Mouse (Mus musculus) embryonic fibroblast, embryonic 13.5 days (primary cell): ENCODE measurements around the gene Appbp2.

Experiments used
- CTCF ChIP-seq: IDR thresholded peaks from 2 replicates; pipeline ENCODE4 v1.5.1; 2011; ENCODE audit warnings: mild to moderate bottlenecking, control low read depth, low read length, moderate library complexity, borderline replicate concordance; ENCODE audit not compliant: insufficient read depth
- POLR2A ChIP-seq: IDR thresholded peaks from 2 replicates; pipeline ENCODE4 v1.6.1; 2011; ENCODE audit warnings: low read depth, mild to moderate bottlenecking, control low read depth, low read length, moderate library complexity

GRCm38 (mm10) chr11:85184082-85184481 lies 50.8 kb downstream of the Appbp2 start:
- TF ChIP-seq POLR2A (no peak), CTCF (no peak)
